8 mouse cellular contexts compared by ENCODE assay signal in genomic region chrX:152171041-152172026, GRCm38 (mm10). TPM values are rescaled to one million over a fixed set of nuclear protein-coding genes. Genes with fewer than 3 reads are reported as not detected.
DNase-seq lines count a peak whose midpoint lies in the region; ATAC-seq lines count a peak whose summit lies in the region.

No protein-coding gene starts in this region.

- peak; percentile 39; the same call in 1 of the 2 replicates for ATAC-seq in cerebellum, adult (ENCODE audit: insufficient number of reproducible peaks, low FRiP score, low TSS enrichment)
- peak; percentile 77 for ATAC-seq in heart, embryonic 14.5 days (ENCODE audit: insufficient number of reproducible peaks, insufficient read depth, low FRiP score, low read depth)
- 0 out of 2 replicates have a peak, but pooled peaks have one; percentile 28 for ATAC-seq in limb, embryonic 13.5 days (ENCODE audit: low FRiP score, low read depth)
- ATAC-seq in neural tube, embryonic 14.5 days (ENCODE audit: low read depth), result peak; percentile 70

- WGBS in heart, embryonic 14.5 days, result 57% methylated on average over 6 of the region's 6 CpGs
- 61% methylated on average over 6 of the region's 6 CpGs for WGBS in limb, embryonic 13.5 days
- WGBS in neural tube, embryonic 14.5 days, result 66% methylated on average over 6 of the region's 6 CpGs

- DNase-seq in cerebellum, postnatal 4 days (ENCODE audit: low spot score in 2 of 2), result no peak
- DNase-seq in testis, postnatal 10 days (ENCODE audit: low spot score), result peak; percentile 36
- no peak for DNase-seq in testis, postnatal 14 days (ENCODE audit: low spot score)
- no peak for DNase-seq in thymus, postnatal 4 days

- H3K27me3 ChIP-seq in heart, embryonic 14.5 days (ENCODE audit: control insufficient read depth, insufficient read depth, low read length), result peaks cover 22% of the 10 kb centered on the region; the same call in 1 of the 2 replicates
- H3K27me3 ChIP-seq in limb, embryonic 13.5 days, result peaks cover 68% of the 10 kb centered on the region
- H3K27me3 ChIP-seq in neural tube, embryonic 14.5 days (ENCODE audit: control insufficient read depth, insufficient read depth, low read length), result peaks cover 3% of the 10 kb centered on the region; the same call in 1 of the 2 replicates

- H3K27ac ChIP-seq in heart, embryonic 14.5 days (replicated peaks in 1 of 2; ENCODE audit: control insufficient read depth in 1 of 2, insufficient read depth in 1 of 2, low read depth in 2 of 2, low read length in 2 of 2), result peak overlapping the region; percentile 49 to 81
- no peak overlapping the region for H3K27ac ChIP-seq in limb, embryonic 13.5 days
- no peak overlapping the region for H3K27ac ChIP-seq in neural tube, embryonic 14.5 days (ENCODE audit: low read depth, low read length)

- H3K4me3 ChIP-seq in heart, embryonic 14.5 days (ENCODE audit: control insufficient read depth in 1 of 2, insufficient read depth in 1 of 2, low read depth in 1 of 2, low read length in 2 of 2), result no peak overlapping the region
- H3K4me3 ChIP-seq in limb, embryonic 13.5 days, result no peak overlapping the region
- H3K4me3 ChIP-seq in neural tube, embryonic 14.5 days (ENCODE audit: low read depth, low read length), result no peak overlapping the region

- H3K36me3 ChIP-seq in heart, embryonic 14.5 days (ENCODE audit: control insufficient read depth, insufficient read depth, low read length), result no peaks in the 10 kb centered on the region
- no peaks in the 10 kb centered on the region for H3K36me3 ChIP-seq in limb, embryonic 13.5 days
- no peaks in the 10 kb centered on the region for H3K36me3 ChIP-seq in neural tube, embryonic 14.5 days (ENCODE audit: control insufficient read depth, insufficient read depth, low read length)

- H3K4me2 ChIP-seq in heart, embryonic 14.5 days (ENCODE audit: low read length), result no peak overlapping the region
- no peak overlapping the region for H3K4me2 ChIP-seq in limb, embryonic 13.5 days (replicated peaks)
- H3K4me2 ChIP-seq in neural tube, embryonic 14.5 days (ENCODE audit: low read depth, low read length), result no peak overlapping the region

- H3K4me1 ChIP-seq in heart, embryonic 14.5 days (ENCODE audit: control insufficient read depth in 2 of 2, insufficient read depth in 2 of 2, low read length in 2 of 2), result peaks cover 16 to 41% of the 10 kb centered on the region in 2 experiments
- H3K4me1 ChIP-seq in limb, embryonic 13.5 days, result peaks cover 11% of the 10 kb centered on the region; the same call in 1 of the 2 replicates
- H3K4me1 ChIP-seq in neural tube, embryonic 14.5 days (ENCODE audit: control insufficient read depth, insufficient read depth, low read length), result no peaks in the 10 kb centered on the region

- no peaks in the 10 kb centered on the region for H3K9me3 ChIP-seq in heart, embryonic 14.5 days (ENCODE audit: control insufficient read depth, low read length)
- no peaks in the 10 kb centered on the region for H3K9me3 ChIP-seq in limb, embryonic 13.5 days
- H3K9me3 ChIP-seq in neural tube, embryonic 14.5 days (ENCODE audit: control insufficient read depth, low read length), result no peaks in the 10 kb centered on the region

- no peak overlapping the region for H3K9ac ChIP-seq in heart, embryonic 14.5 days (ENCODE audit: low read length)
- no peak overlapping the region for H3K9ac ChIP-seq in limb, embryonic 13.5 days
- H3K9ac ChIP-seq in neural tube, embryonic 14.5 days (replicated peaks; ENCODE audit: low read depth, low read length), result no peak overlapping the region

RNA-seq across cellular contexts. Expression of gene Iqsec2, which starts 27.3 kb away (rescaled TPM):
- polyA plus RNA-seq in heart, embryonic 14.5 days (2014; fragmentation: Nextera tagmentation; extraction: Ambion mirVana), result 45.0 and 45.9 TPM in 2 replicates
- polyA plus RNA-seq in limb, embryonic 13.5 days (2015; fragmentation: Nextera tagmentation; extraction: Ambion mirVana), result 2.7 and 2.8 TPM in 2 replicates
- polyA plus RNA-seq in neural tube, embryonic 14.5 days (2014; fragmentation: Nextera tagmentation; extraction: Ambion mirVana), result 10.5 and 10.7 TPM in 2 replicates

Comparison
In these comparisons a context has a peak if more than half of its experiments do, and no peak if none do; other contexts are left out.
1. H3K27ac ChIP-seq: peak in heart, embryonic 14.5 days (2 of 2); none in limb, embryonic 13.5 days (single experiment) and neural tube, embryonic 14.5 days (single experiment).
2. Peak in every context shown above with its lines, with median percentiles within 50 percentile points of each other: ATAC-seq.